Mouse (Mus musculus): ENCODE data around the gene Slc25a48. TPM values are rescaled to one million over a fixed set of nuclear protein-coding genes. Genes with fewer than 3 reads are reported as not detected.

Gene Slc25a48
- polyA plus RNA-seq, 1 experiment, result 0.02 TPM

- Histone ChIP-seq H3K4me1 (ENCODE audit: control insufficient read depth, insufficient read depth, insufficient read length) (no peaks in the 10 kb centered on the region), H3K36me3 (ENCODE audit: control insufficient read depth, insufficient read depth, low read length) (no peaks in the 10 kb centered on the region), H3K27ac (ENCODE audit: insufficient read depth, low read length) (no peak overlapping the region), H3K4me3 (ENCODE audit: extremely low read depth, insufficient read depth, insufficient read length) (no peak overlapping the region), H3K27me3 (ENCODE audit: control insufficient read depth, insufficient read depth, low read length) (no peaks in the 10 kb centered on the region)
- 82% methylated on average over 11 of the region's 12 CpGs for WGBS
- TF ChIP-seq CTCF (IDR thresholded peaks at IDR 0.05; ENCODE audit: extremely low read depth, insufficient read depth, insufficient read length, insufficient replicate concordance), result no peak
- TF ChIP-seq POLR2A (IDR thresholded peaks at IDR 0.05; ENCODE audit: low read depth, low read length), result no peak
- DNase-seq (ENCODE audit: low read depth in 1 of 2, low spot score in 2 of 2), result no peak
Measured at GRCm38 (mm10) chr13:56432496-56432895, 5.7 kb upstream of the Slc25a48 start.

GRCm38 (mm10) chr13:56433466-56433865 is 4.7 kb upstream of the Slc25a48 start:
- Histone ChIP-seq H3K4me1 (ENCODE audit: control insufficient read depth, insufficient read depth, insufficient read length) (no peaks in the 10 kb centered on the region), H3K4me3 (ENCODE audit: extremely low read depth, insufficient read depth, insufficient read length) (no peak overlapping the region), H3K27ac (ENCODE audit: insufficient read depth, low read length) (no peak overlapping the region), H3K36me3 (ENCODE audit: control insufficient read depth, insufficient read depth, low read length) (no peaks in the 10 kb centered on the region), H3K27me3 (ENCODE audit: control insufficient read depth, insufficient read depth, low read length) (peaks cover 3% of the 10 kb centered on the region; the same call in 1 of the 2 replicates)
- peak; percentile 27; the same call in 1 of the 2 replicates for TF ChIP-seq CTCF (IDR thresholded peaks at IDR 0.05; ENCODE audit: extremely low read depth, insufficient read depth, insufficient read length, insufficient replicate concordance)
- TF ChIP-seq POLR2A (IDR thresholded peaks at IDR 0.05; ENCODE audit: low read depth, low read length), result no peak
- DNase-seq (ENCODE audit: low read depth in 1 of 2, low spot score in 2 of 2), result no peak
- 25% methylated on average over 10 of the region's 10 CpGs for WGBS

- no peak for DNase-seq (ENCODE audit: low read depth in 1 of 2, low spot score in 2 of 2)
- Histone ChIP-seq H3K27me3 (ENCODE audit: control insufficient read depth, insufficient read depth, low read length) (peaks cover 3% of the 10 kb centered on the region; the same call in 1 of the 2 replicates), H3K4me1 (ENCODE audit: control insufficient read depth, insufficient read depth, insufficient read length) (no peaks in the 10 kb centered on the region), H3K36me3 (ENCODE audit: control insufficient read depth, insufficient read depth, low read length) (no peaks in the 10 kb centered on the region), H3K4me3 (ENCODE audit: extremely low read depth, insufficient read depth, insufficient read length) (no peak overlapping the region), H3K27ac (ENCODE audit: insufficient read depth, low read length) (no peak overlapping the region)
- WGBS, result 84% methylated on average over 9 of the region's 9 CpGs
- TF ChIP-seq CTCF (IDR thresholded peaks at IDR 0.05; ENCODE audit: extremely low read depth, insufficient read depth, insufficient read length, insufficient replicate concordance) (no peak), POLR2A (IDR thresholded peaks at IDR 0.05; ENCODE audit: low read depth, low read length) (no peak)
Measured at GRCm38 (mm10) chr13:56434311-56434751, 3.8 kb upstream of the Slc25a48 start.

GRCm38 (mm10) chr13:56435615-56436287 is 2.4 kb upstream of the Slc25a48 start:
- peaks cover 3% of the 10 kb centered on the region; the same call in 1 of the 2 replicates for H3K27me3 ChIP-seq (ENCODE audit: control insufficient read depth, insufficient read depth, low read length)
- TF ChIP-seq CTCF (IDR thresholded peaks at IDR 0.05; ENCODE audit: extremely low read depth, insufficient read depth, insufficient read length, insufficient replicate concordance) (no peak), POLR2A (IDR thresholded peaks at IDR 0.05; ENCODE audit: low read depth, low read length) (no peak)
- no peak overlapping the region for H3K27ac ChIP-seq (ENCODE audit: insufficient read depth, low read length)
- WGBS, result 78% methylated on average over 10 of the region's 10 CpGs
- DNase-seq (ENCODE audit: low read depth in 1 of 2, low spot score in 2 of 2), result no peak
- H3K36me3 ChIP-seq (ENCODE audit: control insufficient read depth, insufficient read depth, low read length), result no peaks in the 10 kb centered on the region
- H3K4me3 ChIP-seq (ENCODE audit: extremely low read depth, insufficient read depth, insufficient read length), result no peak overlapping the region
- no peaks in the 10 kb centered on the region for H3K4me1 ChIP-seq (ENCODE audit: control insufficient read depth, insufficient read depth, insufficient read length)

- Histone ChIP-seq H3K4me1 (ENCODE audit: control insufficient read depth, insufficient read depth, insufficient read length) (no peaks in the 10 kb centered on the region), H3K27ac (ENCODE audit: insufficient read depth, low read length) (no peak overlapping the region), H3K36me3 (ENCODE audit: control insufficient read depth, insufficient read depth, low read length) (no peaks in the 10 kb centered on the region), H3K27me3 (ENCODE audit: control insufficient read depth, insufficient read depth, low read length) (0 out of 2 replicates have a peak, but pooled peaks cover under 1% of the 10 kb centered on the region), H3K4me3 (ENCODE audit: extremely low read depth, insufficient read depth, insufficient read length) (no peak overlapping the region)
- DNase-seq (ENCODE audit: low read depth in 1 of 2, low spot score in 2 of 2), result no peak
- TF ChIP-seq CTCF (IDR thresholded peaks at IDR 0.05; ENCODE audit: extremely low read depth, insufficient read depth, insufficient read length, insufficient replicate concordance), result no peak
- TF ChIP-seq POLR2A (IDR thresholded peaks at IDR 0.05; ENCODE audit: low read depth, low read length), result no peak
- WGBS, result 81% methylated on average over 7 of the region's 7 CpGs
Measured at GRCm38 (mm10) chr13:56443411-56443810, 5.3 kb downstream of the Slc25a48 start.

- TF ChIP-seq POLR2A (IDR thresholded peaks at IDR 0.05; ENCODE audit: low read depth, low read length) (no peak), CTCF (IDR thresholded peaks at IDR 0.05; ENCODE audit: extremely low read depth, insufficient read depth, insufficient read length, insufficient replicate concordance) (no peak)
- WGBS, result 88% methylated on average over 3 of the region's 3 CpGs
- H3K36me3 ChIP-seq (ENCODE audit: control insufficient read depth, insufficient read depth, low read length), result no peaks in the 10 kb centered on the region
- DNase-seq (ENCODE audit: low read depth in 1 of 2, low spot score in 2 of 2), result no peak
- H3K27me3 ChIP-seq (ENCODE audit: control insufficient read depth, insufficient read depth, low read length), result no peaks in the 10 kb centered on the region
- H3K4me1 ChIP-seq (ENCODE audit: control insufficient read depth, insufficient read depth, insufficient read length), result no peaks in the 10 kb centered on the region
- no peak overlapping the region for H3K4me3 ChIP-seq (ENCODE audit: extremely low read depth, insufficient read depth, insufficient read length)
- H3K27ac ChIP-seq (ENCODE audit: insufficient read depth, low read length), result no peak overlapping the region
Measured at GRCm38 (mm10) chr13:56444112-56444511, 6.0 kb downstream of the Slc25a48 start.

- Histone ChIP-seq H3K4me1 (ENCODE audit: control insufficient read depth, insufficient read depth, insufficient read length) (no peaks in the 10 kb centered on the region), H3K27me3 (ENCODE audit: control insufficient read depth, insufficient read depth, low read length) (no peaks in the 10 kb centered on the region), H3K27ac (ENCODE audit: insufficient read depth, low read length) (no peak overlapping the region), H3K36me3 (ENCODE audit: control insufficient read depth, insufficient read depth, low read length) (no peaks in the 10 kb centered on the region), H3K4me3 (ENCODE audit: extremely low read depth, insufficient read depth, insufficient read length) (no peak overlapping the region)
- DNase-seq (ENCODE audit: low read depth in 1 of 2, low spot score in 2 of 2), result no peak
- no peak for TF ChIP-seq POLR2A (IDR thresholded peaks at IDR 0.05; ENCODE audit: low read depth, low read length)
- no peak for TF ChIP-seq CTCF (IDR thresholded peaks at IDR 0.05; ENCODE audit: extremely low read depth, insufficient read depth, insufficient read length, insufficient replicate concordance)
- WGBS, result 85% methylated on average over 6 of the region's 6 CpGs
Measured at GRCm38 (mm10) chr13:56444996-56445395, 6.8 kb downstream of the Slc25a48 start.
